In genomic region chr7:63937236-63938065, GRCm38 (mm10) we compare ENCODE assay signal across 7 mouse cellular contexts. TPM values are rescaled to one million over a fixed set of nuclear protein-coding genes. Genes with fewer than 3 reads are reported as not detected.
A peak's percentile ranks its signal among the peaks of the same experiment; 100 is the strongest.
DNase-seq lines count a peak whose midpoint lies in the region; ATAC-seq and TF ChIP-seq lines count a peak whose summit lies in the region.

No protein-coding gene starts in this region.

- H3K9me3 ChIP-seq in limb, embryonic 14.5 days (ENCODE audit: control insufficient read depth, low read length): no peaks in the 10 kb centered on the region
- no peaks in the 10 kb centered on the region for H3K9me3 ChIP-seq in midbrain, embryonic 15.5 days

- H3K27ac ChIP-seq in limb, embryonic 14.5 days (replicated peaks; ENCODE audit: low read depth, low read length): peak overlapping the region; percentile 90
- H3K27ac ChIP-seq in midbrain, embryonic 15.5 days: peak overlapping the region; percentile 92

- peaks cover 19% of the 10 kb centered on the region; the same call in 1 of the 2 replicates for H3K4me1 ChIP-seq in limb, embryonic 14.5 days (ENCODE audit: control insufficient read depth, insufficient read depth, low read length)
- H3K4me1 ChIP-seq in midbrain, embryonic 15.5 days: peaks cover 35% of the 10 kb centered on the region

- 0% methylated on average over 42 of the region's 88 CpGs for WGBS in limb, embryonic 14.5 days
- WGBS in midbrain, embryonic 15.5 days: under 1% methylated on average over 76 of the region's 88 CpGs

- no peaks in the 10 kb centered on the region for H3K36me3 ChIP-seq in limb, embryonic 14.5 days (ENCODE audit: control insufficient read depth, insufficient read depth, low read length)
- no peaks in the 10 kb centered on the region for H3K36me3 ChIP-seq in midbrain, embryonic 15.5 days (replicated peaks)

- no peak for TF ChIP-seq POLR2A in limb, embryonic 14.5 days (IDR thresholded peaks at IDR 0.05; ENCODE audit: borderline replicate concordance, extremely low read depth, insufficient read depth, insufficient read length)

- H3K4me3 ChIP-seq in limb, embryonic 14.5 days (replicated peaks; ENCODE audit: low read length): peak overlapping the region; percentile 77
- peak overlapping the region; percentile 87 for H3K4me3 ChIP-seq in midbrain, embryonic 15.5 days

- no peaks in the 10 kb centered on the region for H3K27me3 ChIP-seq in limb, embryonic 14.5 days (ENCODE audit: control insufficient read depth, insufficient read depth, low read length)
- no peaks in the 10 kb centered on the region for H3K27me3 ChIP-seq in midbrain, embryonic 15.5 days (replicated peaks)

- H3K9ac ChIP-seq in limb, embryonic 14.5 days (ENCODE audit: low read depth, low read length, severe bottlenecking): peak overlapping the region; percentile 79
- H3K9ac ChIP-seq in midbrain, embryonic 15.5 days: peak overlapping the region; percentile 91

- peak; percentile 5 for ATAC-seq in limb, embryonic 14.5 days (ENCODE audit: low FRiP score, low read depth)
- ATAC-seq in midbrain, embryonic 15.5 days (replicated peaks): peak; percentile 8

- peak overlapping the region; percentile 94 for H3K4me2 ChIP-seq in limb, embryonic 14.5 days (replicated peaks; ENCODE audit: low read depth, low read length, severe bottlenecking)
- H3K4me2 ChIP-seq in midbrain, embryonic 15.5 days: peak overlapping the region; percentile 95

- DNase-seq in adrenal gland, adult (ENCODE audit: inconsistent age in 2 of 2, low spot score in 1 of 2): peak; percentile 95 to 96
- DNase-seq in cerebellum, postnatal 14 days: peak; percentile 82 to 86
- DNase-seq in gastrocnemius, postnatal 10 days: peak; percentile 89
- DNase-seq in induced T-regulatory cell, adult 2 months (ENCODE audit: low read depth): peak; percentile 95
- peak; percentile 63 for DNase-seq in limb, embryonic 14.5 days (ENCODE audit: low spot score)
- DNase-seq in spleen, postnatal 14 days (ENCODE audit: low spot score in 2 of 2): peak; percentile 80 to 86

RNA-seq across cellular contexts. Expression of gene Klf13, which starts 1.3 kb away (rescaled TPM):
- total RNA-seq in gastrocnemius, postnatal 10 days (2021): 10 to 100 TPM; 38.3 to 50.8 TPM
- 9.9 and 12.3 TPM in 2 replicates for polyA plus RNA-seq in limb, embryonic 14.5 days (2012; rRNA removed)
- polyA plus RNA-seq in limb, embryonic 14.5 days (2014; fragmentation: Nextera tagmentation; extraction: Ambion mirVana): 27.0 and 28.0 TPM in 2 replicates
- polyA plus RNA-seq in midbrain, embryonic 15.5 days (2015; fragmentation: Nextera tagmentation; extraction: Ambion mirVana): 21.7 and 23.4 TPM in 2 replicates

RNA-seq across cellular contexts. Expression of gene E030018B13Rik, which starts 20.8 kb away (rescaled TPM):
- not detected for total RNA-seq in gastrocnemius, postnatal 10 days (2021)
- polyA plus RNA-seq in limb, embryonic 14.5 days (2012; rRNA removed): not detected in 2 replicates
- polyA plus RNA-seq in limb, embryonic 14.5 days (2014; fragmentation: Nextera tagmentation; extraction: Ambion mirVana): not detected in 2 replicates
- 0.17 and 0.23 TPM in 2 replicates for polyA plus RNA-seq in midbrain, embryonic 15.5 days (2015; fragmentation: Nextera tagmentation; extraction: Ambion mirVana)

Comparison
In these comparisons a context has a peak if more than half of its experiments do, and no peak if none do; other contexts are left out.
1. Peak in every context shown above with its lines: DNase-seq, ATAC-seq, H3K4me3 ChIP-seq and H3K27ac ChIP-seq.